12 mouse cellular contexts compared by ENCODE assay signal in the genomic region with DNA sequence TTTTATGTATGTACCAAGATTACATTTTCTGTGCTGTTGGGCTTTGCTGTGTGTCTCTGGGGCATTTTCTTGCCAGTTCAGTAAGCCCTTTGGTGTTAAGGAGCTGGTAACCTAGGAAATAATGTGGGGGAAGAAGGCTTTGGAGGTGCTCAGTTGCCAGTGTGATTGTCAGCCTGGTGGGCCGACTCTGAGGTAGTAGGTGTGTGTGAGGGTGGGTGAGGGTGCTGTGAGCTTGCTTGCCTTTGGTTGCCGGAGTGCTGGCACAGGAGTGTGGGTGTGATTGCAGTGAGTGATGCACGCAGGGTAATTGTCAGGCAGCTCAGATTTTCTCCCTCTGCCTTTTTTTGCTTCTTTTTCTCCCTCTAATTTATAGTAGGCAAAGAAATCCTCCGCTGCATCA.
DNase-seq lines count a peak whose midpoint lies in the region; ATAC-seq lines count a peak whose summit lies in the region.
"Had no signal": no experiment of that assay in that cellular context is flagged by ENCODE, and none has a peak within 500 bp of the region (broad histone marks: within the 10 kb centered on the region; RNA-seq: fewer than 3 reads in every experiment).

No protein-coding gene starts in this region.

- no peak overlapping the region for H3K4me2 ChIP-seq in forebrain, embryonic 13.5 days
- no peak overlapping the region for H3K4me2 ChIP-seq in forebrain, embryonic 14.5 days (ENCODE audit: low read length)
- no peak overlapping the region for H3K4me2 ChIP-seq in kidney, embryonic 16.5 days (replicated peaks; ENCODE audit: low read depth, low read length)

- intact Hi-C loops in left cerebral cortex, postnatal 10 days (cut with DNase I) = no loop called here

- H3K27ac ChIP-seq in forebrain, embryonic 13.5 days = no peak overlapping the region
- no peak overlapping the region for H3K27ac ChIP-seq in forebrain, embryonic 14.5 days (ENCODE audit: low read depth, low read length)
- H3K27ac ChIP-seq in kidney, embryonic 16.5 days (ENCODE audit: low read length) = no peak overlapping the region

- H3K9me3 ChIP-seq in forebrain, embryonic 13.5 days (replicated peaks) = no peaks in the 10 kb centered on the region
- H3K9me3 ChIP-seq in forebrain, embryonic 14.5 days (replicated peaks; ENCODE audit: control insufficient read depth, low read length) = no peaks in the 10 kb centered on the region; the same call in 1 of the 2 replicates
- H3K9me3 ChIP-seq in kidney, embryonic 16.5 days (ENCODE audit: low read length) = no peaks in the 10 kb centered on the region

- no peaks in the 10 kb centered on the region for H3K27me3 ChIP-seq in forebrain, embryonic 13.5 days
- H3K27me3 ChIP-seq in forebrain, embryonic 14.5 days (replicated peaks; ENCODE audit: control insufficient read depth, insufficient read depth, low read length) = no peaks in the 10 kb centered on the region
- H3K27me3 ChIP-seq in kidney, embryonic 16.5 days (ENCODE audit: insufficient read depth, low read length) = no peaks in the 10 kb centered on the region

- no peak overlapping the region for H3K9ac ChIP-seq in forebrain, embryonic 13.5 days
- no peak overlapping the region for H3K9ac ChIP-seq in forebrain, embryonic 14.5 days (ENCODE audit: low read length)
- H3K9ac ChIP-seq in kidney, embryonic 16.5 days (replicated peaks; ENCODE audit: low read length) = no peak overlapping the region

- 72% methylated on average over 4 of the region's 4 CpGs for WGBS in forebrain, embryonic 13.5 days
- WGBS in forebrain, embryonic 14.5 days = 71% methylated on average over 4 of the region's 4 CpGs
- 65% methylated on average over 4 of the region's 4 CpGs for WGBS in kidney, embryonic 16.5 days

- no peaks in the 10 kb centered on the region for H3K4me1 ChIP-seq in forebrain, embryonic 13.5 days
- H3K4me1 ChIP-seq in forebrain, embryonic 14.5 days (ENCODE audit: control insufficient read depth, insufficient read depth, low read length) = no peaks in the 10 kb centered on the region
- H3K4me1 ChIP-seq in kidney, embryonic 16.5 days (ENCODE audit: insufficient read depth, low read length) = no peaks in the 10 kb centered on the region

- no peaks in the 10 kb centered on the region for H3K36me3 ChIP-seq in forebrain, embryonic 13.5 days (ENCODE audit: poor library complexity, severe bottlenecking)
- H3K36me3 ChIP-seq in forebrain, embryonic 14.5 days (ENCODE audit: control insufficient read depth, insufficient read depth, low read length) = no peaks in the 10 kb centered on the region
- no peaks in the 10 kb centered on the region for H3K36me3 ChIP-seq in kidney, embryonic 16.5 days (ENCODE audit: insufficient read depth, low read length)

- DNase-seq in forebrain, embryonic 14.5 days (ENCODE audit: low spot score) = no peak
- DNase-seq in testis, postnatal 10 days (ENCODE audit: low spot score) = peak; percentile 37
- no peak for DNase-seq in testis, postnatal 14 days (ENCODE audit: low spot score)
- peak; percentile 9 to 17 for DNase-seq in left cerebral cortex, postnatal 10 days (ENCODE audit: extremely low spot score in 1 of 2, low spot score in 2 of 2)
- DNase-seq in neural tube, embryonic 10.5 days (ENCODE audit: extremely low spot score, low spot score) = no peak
- no peak for DNase-seq in adrenal gland, postnatal 14 days
- DNase-seq: cerebellum, adult 11-12 months; kidney, adult 18-20 months; lung, postnatal 10 days; thymus, adult 2 months had no signal

- 0 out of 2 replicates have a peak, but pooled peaks have one; percentile 27 for ATAC-seq in forebrain, embryonic 13.5 days
- ATAC-seq in forebrain, embryonic 14.5 days = no peak
- ATAC-seq in kidney, embryonic 16.5 days (ENCODE audit: low FRiP score, low TSS enrichment) = no peak

- no peak overlapping the region for H3K4me3 ChIP-seq in forebrain, embryonic 13.5 days
- no peak overlapping the region for H3K4me3 ChIP-seq in forebrain, embryonic 14.5 days (ENCODE audit: low read depth, low read length)
- H3K4me3 ChIP-seq in kidney, embryonic 16.5 days (ENCODE audit: low read length) = no peak overlapping the region

Comparison
In these comparisons a context has a peak if more than half of its experiments do, and no peak if none do; other contexts are left out.
1. DNase-seq: peak in testis, postnatal 10 days (single experiment) and left cerebral cortex, postnatal 10 days (2 of 2); none in forebrain, embryonic 14.5 days (single experiment), testis, postnatal 14 days (single experiment), neural tube, embryonic 10.5 days (single experiment) and adrenal gland, postnatal 14 days (single experiment).